Mouse (Mus musculus) neutrophil, adult 65 days (primary cell): ENCODE results near the gene Olfr23. TPM values are rescaled to one million over a fixed set of nuclear protein-coding genes. Genes with fewer than 3 reads are reported as not detected.

ENCODE experiments used
- total RNA-seq: library from RNA; stranded (reverse); gene quantifications from 2 replicates; pipeline ENCODE4 v1.2.4, GENCODE M21; 2023

Olfr23 gene
- not detected in 2 replicates for total RNA-seq

DNA sequence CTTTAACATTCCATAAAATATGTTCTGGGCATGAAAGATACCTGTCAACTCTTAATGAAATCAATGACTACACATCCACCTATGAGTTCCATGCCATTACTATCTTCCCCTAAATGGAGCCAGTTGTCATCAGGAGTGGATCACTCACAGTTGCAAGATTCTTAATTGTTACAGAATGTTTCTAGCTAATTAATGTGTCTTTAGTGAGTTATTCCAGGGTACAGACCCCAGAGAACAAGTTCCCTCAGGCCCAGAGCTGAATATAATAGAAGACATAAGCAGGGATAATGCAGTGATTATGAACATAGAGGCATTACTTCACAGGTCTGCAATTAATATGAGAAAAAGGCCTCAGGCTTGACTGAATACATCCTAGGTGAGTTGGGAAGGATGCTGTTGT is at the start of gene Olfr23:
Olfr23 (plus strand) TSS at position 301 of the 400 bp plus-strand sequence.

DNA sequence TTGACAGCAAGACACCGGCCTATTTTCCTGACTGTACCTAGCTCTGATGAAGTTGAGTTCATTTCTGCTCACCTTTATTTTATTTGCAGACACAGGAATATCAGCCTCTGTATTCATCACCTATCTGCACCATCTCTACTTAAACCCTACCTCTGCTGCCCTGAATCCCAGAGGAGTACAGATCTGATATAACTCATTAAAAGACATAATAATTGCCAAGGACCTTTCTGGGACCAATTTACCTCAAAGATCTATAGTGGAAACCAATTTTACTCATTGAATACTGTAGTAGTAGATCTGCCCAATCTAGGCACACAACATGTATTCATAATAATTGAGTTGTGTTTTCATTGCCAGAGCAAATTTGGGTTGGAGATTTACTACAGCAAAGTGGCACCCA is 45.8 kb upstream of the Olfr23 start, which contains the start of gene Olfr394:
Olfr394 (minus strand) TSS at position 101 of the 400 bp plus-strand sequence.

DNA sequence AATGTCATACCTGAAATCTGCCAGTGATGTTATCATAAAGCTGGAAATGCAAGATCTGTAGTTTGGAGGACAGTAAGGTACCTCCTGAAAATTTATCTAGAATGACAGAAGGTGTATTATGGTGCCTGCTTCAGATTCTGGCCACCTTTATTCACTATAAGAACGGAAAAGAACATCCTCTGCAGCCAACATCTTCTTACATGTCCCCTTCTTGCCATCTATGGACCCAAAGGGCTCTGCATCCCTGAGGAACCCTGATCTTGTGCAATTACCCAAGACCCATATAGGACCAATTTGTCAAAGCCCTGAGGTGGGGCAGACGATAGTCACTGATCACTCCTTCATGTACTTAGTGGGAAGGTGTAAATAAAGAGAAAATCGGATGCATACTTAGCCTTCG is 27.3 kb upstream of the Olfr23 start, which contains the start of gene Olfr395:
Olfr395 (minus strand) TSS at position 101 of the 400 bp plus-strand sequence.

DNA sequence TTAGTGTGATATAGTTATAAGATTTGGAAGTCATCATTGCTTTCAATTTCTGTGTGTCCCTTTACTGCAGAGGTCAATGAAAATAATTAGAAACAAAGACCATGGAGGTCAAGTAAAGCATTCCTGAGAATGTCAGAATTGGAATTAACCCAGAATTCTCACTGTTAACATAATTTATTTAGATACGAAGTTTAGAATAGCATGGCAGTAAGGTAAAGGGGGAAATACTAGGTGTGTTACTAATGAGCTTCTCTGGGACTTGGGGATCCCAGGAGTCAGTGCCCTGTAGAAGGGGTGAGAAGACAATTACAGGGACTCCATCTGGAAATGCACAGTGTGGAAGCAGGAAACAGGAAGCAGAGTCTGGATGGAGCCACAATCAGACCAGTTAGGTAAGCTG is 24.0 kb downstream of the Olfr23 start, which contains the start of gene Olfr397:
Olfr397 (plus strand) TSS at position 301 of the 400 bp plus-strand sequence.

DNA sequence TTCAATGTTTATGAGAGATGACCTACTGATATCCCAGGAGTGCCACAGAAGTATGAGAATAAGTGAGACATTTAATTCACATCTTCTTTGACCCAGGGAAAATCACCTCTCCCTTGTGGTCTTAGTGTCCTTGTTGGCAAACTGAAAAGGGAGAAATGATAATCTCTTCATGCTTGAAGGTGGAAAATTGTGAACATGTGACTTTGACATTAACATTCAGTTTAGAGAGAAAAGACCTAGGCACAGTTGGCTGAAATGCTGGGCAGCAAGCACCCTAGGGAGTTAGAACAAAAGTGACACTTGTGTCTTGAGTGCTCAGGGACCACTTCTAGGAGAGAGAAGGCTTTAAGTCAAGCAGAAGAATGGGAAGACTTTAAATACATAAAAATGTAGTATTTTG is 53.8 kb downstream of the Olfr23 start, which contains the start of gene Olfr398:
Olfr398 (minus strand) TSS at position 101 of the 400 bp plus-strand sequence.

Other genes starting within 250 kb of the Olfr23 start
- gene Zfp735, start 247.9 kb upstream of the Olfr23 start, total RNA-seq, result not detected in 2 replicates
- gene Olfr389, start 156.0 kb upstream of the Olfr23 start, total RNA-seq, result not detected in 2 replicates
- gene Olfr390, start 153.7 kb upstream of the Olfr23 start, total RNA-seq, result not detected in 2 replicates
- not detected in 2 replicates for gene Olfr391-ps, start 133.6 kb upstream of the Olfr23 start, total RNA-seq
- not detected in 2 replicates for gene Olfr392, start 119.6 kb upstream of the Olfr23 start, total RNA-seq
- not detected in 2 replicates for gene Olfr393, start 85.2 kb upstream of the Olfr23 start, total RNA-seq
- gene Olfr394, start 45.9 kb upstream of the Olfr23 start, total RNA-seq, result not detected in 2 replicates
- gene Olfr395, start 27.4 kb upstream of the Olfr23 start, total RNA-seq, result not detected in 2 replicates
- gene Olfr397, start 24.1 kb downstream of the Olfr23 start, total RNA-seq, result not detected in 2 replicates
- not detected in 2 replicates for gene Olfr398, start 53.7 kb downstream of the Olfr23 start, total RNA-seq
- not detected in 2 replicates for gene Olfr139, start 119.9 kb downstream of the Olfr23 start, total RNA-seq
- not detected in 2 replicates for gene Olfr399, start 119.9 kb downstream of the Olfr23 start, total RNA-seq
- not detected in 2 replicates for gene Zfp616, start 133.3 kb downstream of the Olfr23 start, total RNA-seq
- gene Olfr401, start 177.0 kb downstream of the Olfr23 start, total RNA-seq, result not detected in 2 replicates
- not detected in 2 replicates for gene Olfr402, start 216.9 kb downstream of the Olfr23 start, total RNA-seq
- not detected in 2 replicates for gene Olfr403, start 249.6 kb downstream of the Olfr23 start, total RNA-seq